Mouse (Mus musculus) megakaryocyte, adult 5-6 weeks (primary cell): ENCODE measurements at regions not wholly inside any gene's neighbourhood (a gene's known extent, or its start where the extent isn't known, plus 50 kb on each side); places are given as distances from the start of the nearest gene placed in this dataset.
A peak's percentile ranks its signal among the peaks of the same experiment; 100 is the strongest.

Experiments
- ATAC-seq: 2 replicates; pipeline ENCODE4 v1.8.0; 2016; ENCODE audit warnings: mild to moderate bottlenecking, inconsistent platforms; ENCODE audit not compliant: poor library complexity, severe bottlenecking

GRCm38 (mm10) chr6:127337398-127337871 lies 109.2 kb upstream of the Parp11 start:
- no peak for ATAC-seq

GRCm38 (mm10) chr6:127338412-127338811 lies 108.2 kb upstream of the Parp11 start:
- ATAC-seq = no peak

- ATAC-seq = no peak
These were observed 105.0 kb upstream of the Parp11 start for GRCm38 (mm10) chr6:127341604-127342003.

GRCm38 (mm10) chr6:127348770-127349409 lies 97.8 kb upstream of the Parp11 start:
- no peak for ATAC-seq

- ATAC-seq = no peak
These were observed 97.0 kb upstream of the Parp11 start for GRCm38 (mm10) chr6:127349479-127350110.

GRCm38 (mm10) chr6:127351691-127352090 lies 94.9 kb upstream of the Parp11 start:
- ATAC-seq = peak; percentile 51

GRCm38 (mm10) chr6:127355112-127355511 lies 91.5 kb upstream of the Parp11 start:
- ATAC-seq = no peak

GRCm38 (mm10) chr6:127356442-127356841 lies 90.2 kb upstream of the Parp11 start:
- ATAC-seq = no peak

- ATAC-seq = no peak
These were observed 87.8 kb upstream of the Parp11 start for GRCm38 (mm10) chr6:127358805-127359204.

- ATAC-seq = peak; percentile 84
These were observed 87.2 kb upstream of the Parp11 start for GRCm38 (mm10) chr6:127359391-127359874.

GRCm38 (mm10) chr6:127362166-127362565 lies 84.5 kb upstream of the Parp11 start:
- no peak for ATAC-seq

- no peak for ATAC-seq
These were observed 83.5 kb upstream of the Parp11 start for GRCm38 (mm10) chr6:127362966-127363752.

GRCm38 (mm10) chr6:127363871-127364590 lies 82.6 kb upstream of the Parp11 start:
- no peak for ATAC-seq

- ATAC-seq = no peak
These were observed 82.0 kb upstream of the Parp11 start for GRCm38 (mm10) chr6:127364591-127365187.

GRCm38 (mm10) chr6:127365246-127365645 lies 81.4 kb upstream of the Parp11 start:
- ATAC-seq = no peak

- no peak for ATAC-seq
These were observed 81.0 kb upstream of the Parp11 start for GRCm38 (mm10) chr6:127365651-127366050.

GRCm38 (mm10) chr6:127373052-127373451 lies 73.6 kb upstream of the Parp11 start:
- ATAC-seq = no peak

- ATAC-seq = no peak
These were observed 72.7 kb upstream of the Parp11 start for GRCm38 (mm10) chr6:127373797-127374463.

GRCm38 (mm10) chr6:127374464-127375143 lies 72.0 kb upstream of the Parp11 start:
- ATAC-seq = no peak
